Mouse (Mus musculus) monocyte, adult 59 days (primary cell): ENCODE data around the gene Cldn4. TPM values are rescaled to one million over a fixed set of nuclear protein-coding genes. Genes with fewer than 3 reads are reported as not detected.

Experiments
- total RNA-seq, 2 experiments: library from RNA; stranded (reverse); gene quantifications; one replicate each; pipeline ENCODE4 v1.2.4; 2023

The Cldn4 gene
- not detected for total RNA-seq

DNA sequence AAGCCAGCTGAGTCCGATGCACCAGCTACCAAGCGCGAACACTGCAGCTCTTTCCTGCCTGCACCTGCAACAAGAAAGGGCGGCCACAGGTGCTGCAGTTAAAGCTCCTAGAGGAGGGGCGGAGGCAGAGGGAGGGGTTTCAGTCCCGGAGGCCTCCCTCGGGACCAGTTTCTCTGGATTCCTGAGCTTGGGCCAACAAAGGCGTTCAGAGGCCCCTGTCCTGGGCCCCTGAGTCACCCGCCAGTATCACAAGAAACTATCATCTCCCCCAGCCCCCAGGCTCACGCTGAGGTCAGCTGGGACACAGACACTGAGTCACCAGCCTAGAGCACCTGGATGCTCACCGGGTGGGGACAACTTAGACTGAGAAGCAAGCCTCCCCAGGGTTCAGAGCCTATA is at the start of gene Cldn4:
TSS of gene Cldn4 (minus strand) at position 78 of the 399 bp plus-strand sequence.

DNA sequence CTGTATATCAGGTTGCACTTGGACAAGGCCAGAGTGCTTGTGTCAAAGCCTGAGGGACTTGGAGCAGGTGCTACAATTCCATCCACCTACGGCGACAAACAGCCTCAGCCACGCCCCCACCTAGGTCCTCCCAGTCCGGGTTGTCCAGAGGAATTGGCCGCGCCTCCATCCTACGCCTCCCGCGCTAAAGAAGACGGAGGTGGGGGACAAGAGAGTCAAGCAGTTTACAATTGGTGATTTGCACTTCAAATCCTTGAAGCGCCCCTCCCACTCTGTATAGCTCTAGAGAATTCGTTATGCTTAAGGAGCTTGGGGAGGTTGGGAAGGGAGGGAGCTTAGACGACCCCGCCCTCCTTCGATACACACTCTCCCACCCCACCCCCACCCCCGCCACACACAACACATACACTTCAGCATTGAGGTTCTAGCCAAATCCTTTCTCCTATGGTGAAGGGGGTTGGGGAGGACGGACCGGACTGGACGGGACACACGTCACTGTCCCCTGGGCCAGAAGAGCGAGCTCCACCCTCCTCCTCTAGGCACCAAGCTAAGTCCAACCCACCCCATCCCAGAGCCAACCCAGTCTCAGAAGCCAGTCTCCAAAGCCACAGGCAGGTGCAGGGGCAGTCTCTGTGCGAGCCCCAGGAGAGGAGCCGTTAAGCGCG is 39.0 kb upstream of the Cldn4 start, which contains the start of gene Cldn3:
TSS of gene Cldn3 (plus strand) at position 582 of the 665 bp plus-strand sequence.

GRCm38 (mm10) chr5:134932179-134932902 is 14.4 kb downstream of the Cldn4 start, which contains the start of gene Mettl27:
TSS of gene Mettl27 (plus strand) at chr5:134932368.

DNA sequence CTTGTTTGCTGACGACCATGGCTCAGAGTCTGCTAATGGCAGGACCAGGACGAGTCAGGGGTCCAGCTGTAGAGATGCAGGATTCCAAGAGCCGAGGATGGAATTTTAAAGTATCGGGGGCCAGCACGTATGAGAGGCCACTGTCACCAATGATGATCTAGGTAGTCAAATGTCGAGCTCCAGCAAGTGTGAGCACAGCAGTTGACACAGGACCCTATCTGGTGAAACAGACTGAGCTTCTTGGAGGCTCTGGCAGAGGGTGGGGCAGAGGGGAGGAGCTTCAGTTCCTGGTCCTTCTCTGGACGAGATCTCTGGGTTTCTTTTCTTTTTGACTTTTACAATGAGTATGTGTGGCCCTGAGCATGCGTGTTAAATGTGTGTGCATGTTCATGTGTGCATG is 31.4 kb downstream of the Cldn4 start, which contains the start of gene Cldn13:
TSS of gene Cldn13 (minus strand) at position 216 of the 400 bp plus-strand sequence.

DNA sequence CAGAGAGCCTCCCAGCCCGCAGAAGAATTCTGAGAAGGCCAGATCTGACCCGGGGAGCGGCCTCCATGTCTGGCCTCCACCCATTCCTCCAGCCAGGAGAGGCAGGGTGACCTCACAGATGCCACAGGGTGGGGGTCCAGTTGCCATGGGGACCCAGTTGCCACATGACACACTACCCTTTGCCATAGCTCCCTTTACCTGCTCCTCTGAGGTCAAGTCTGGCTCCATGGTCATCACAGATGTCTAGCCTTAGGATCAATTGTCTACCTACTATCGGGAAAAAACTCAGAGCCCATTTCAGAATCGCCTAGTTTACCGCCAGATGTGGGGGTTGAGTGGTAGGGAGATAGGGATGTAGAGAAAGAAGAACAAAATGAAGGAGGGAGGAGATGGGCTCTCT is 40.1 kb downstream of the Cldn4 start, which contains the start of gene Tmem270:
TSS of gene Tmem270 (minus strand) at position 101 of the 400 bp plus-strand sequence.

Other genes starting within 250 kb of the Cldn4 start
- gene Eln, start 199.6 kb downstream of the Cldn4 start, total RNA-seq, result under 1 TPM in 1 of 2 experiments, not detected in 1; 0.37 TPM
- gene Tmem270, start 40.2 kb downstream of the Cldn4 start, total RNA-seq, result not detected
- gene Cldn13, start 31.4 kb downstream of the Cldn4 start, total RNA-seq, result not detected
- 1 to 10 TPM; 1.5 to 2.3 TPM for gene Mettl27, start 14.6 kb downstream of the Cldn4 start, total RNA-seq
- not detected for gene Cldn3, start 39.3 kb upstream of the Cldn4 start, total RNA-seq
- 10 to 100 TPM; 27.6 to 33.2 TPM for gene Abhd11, start 62.2 kb upstream of the Cldn4 start, total RNA-seq
- 1 to 10 TPM in 1 of 2 experiments, under 1 TPM in 1; 0.37 to 1.1 TPM for gene Stx1a, start 76.5 kb upstream of the Cldn4 start, total RNA-seq
- gene Dnajc30, start 117.3 kb upstream of the Cldn4 start, total RNA-seq, result 10 to 100 TPM; 16.2 to 16.9 TPM
- gene Bud23, start 118.0 kb upstream of the Cldn4 start, total RNA-seq, result 10 to 100 TPM; 46.4 to 61.6 TPM
- gene Vps37d, start 131.3 kb upstream of the Cldn4 start, total RNA-seq, result not detected
- 1 to 10 TPM; 2.8 to 3.2 TPM for gene Mlxipl, start 143.0 kb upstream of the Cldn4 start, total RNA-seq
- gene Tbl2, start 202.7 kb upstream of the Cldn4 start, total RNA-seq, result 10 to 100 TPM; 11.8 to 13.0 TPM
- 10 to 100 TPM; 40.0 to 44.2 TPM for gene Bcl7b, start 221.3 kb upstream of the Cldn4 start, total RNA-seq
- 10 to 100 TPM; 65.9 to 76.2 TPM for gene Baz1b, start 240.3 kb upstream of the Cldn4 start, total RNA-seq